Mouse (Mus musculus) liver, embryonic 13.5 days (tissue): ENCODE results near the gene Smarca4. TPM values are rescaled to one million over a fixed set of nuclear protein-coding genes. Genes with fewer than 3 reads are reported as not detected.

Experiments
- ATAC-seq: fragments of 200-750 bp; cut with Nextera tagmentation; 2 replicates; pipeline ENCODE4 v1.8.0; 2017; ENCODE audit warnings: low read depth, mild to moderate bottlenecking, moderate number of reproducible peaks, moderate library complexity
- DNase-seq: peaks from one replicate; pipeline ENCODE4 v3.0.0; 2022
- H3K27ac ChIP-seq: fragments of 300-500 bp; sonication (generic); 2 replicates; pipeline ENCODE4 v1.5.1; 2015; ENCODE audit warnings: moderate library complexity, mild to moderate bottlenecking, inconsistent platforms
- H3K27me3 ChIP-seq: fragments of 300-500 bp; sonication (generic); 2 replicates; pipeline ENCODE4 v1.6.1; 2015; ENCODE audit warnings: mild to moderate bottlenecking, inconsistent platforms
- H3K36me3 ChIP-seq: fragments of 300-500 bp; sonication (generic); 2 replicates; pipeline ENCODE4 v1.6.1; 2015; ENCODE audit warnings: mild to moderate bottlenecking, inconsistent platforms
- H3K4me1 ChIP-seq: fragments of 300-500 bp; sonication (generic); replicated peaks from 2 replicates; pipeline ENCODE4 v1.6.1; 2015; ENCODE audit warnings: inconsistent platforms
- H3K4me2 ChIP-seq: fragments of 300-500 bp; sonication (generic); 2 replicates; pipeline ENCODE4 v1.6.1; 2015; ENCODE audit warnings: inconsistent platforms, mild to moderate bottlenecking, moderate library complexity
- H3K4me3 ChIP-seq: fragments of 300-500 bp; sonication (generic); replicated peaks from 2 replicates; pipeline ENCODE4 v1.5.1; 2015; ENCODE audit warnings: mild to moderate bottlenecking, inconsistent platforms
- H3K9ac ChIP-seq: fragments of 300-500 bp; sonication (generic); 2 replicates; pipeline ENCODE4 v1.6.1; 2015; ENCODE audit warnings: mild to moderate bottlenecking, inconsistent platforms
- H3K9me3 ChIP-seq: fragments of 300-500 bp; sonication (generic); replicated peaks from 2 replicates; pipeline ENCODE4 v1.6.1; 2016; ENCODE audit warnings: inconsistent platforms
- WGBS: fragments of 180-500 bp; shearing (Covaris S2); methylation state at CpG from one replicate; pipeline ENCODE4 v1.1.7; 2015; ENCODE audit not compliant: insufficient replicate concordance; 5-methylcytosine and 5-hydroxymethylcytosine counted together
- polyA plus RNA-seq: library from polyadenylated mRNA; unstranded; fragments of >200 nt; fragmentation: Nextera tagmentation; extraction: Ambion mirVana; gene quantifications from 2 replicates; pipeline ENCODE4 v1.2.1, GENCODE M21; 2015

Smarca4 gene
- polyA plus RNA-seq, 1 experiment from 2014 or later = 26.5 TPM

GRCm38 (mm10) chr9:21723377-21724146 is 107.6 kb downstream of the Smarca4 start, which contains the start of gene Ldlr:
TSS of gene Ldlr (plus strand) at chr9:21723483.
- H3K4me1 ChIP-seq = peaks cover 68% of the 10 kb centered on the region
- H3K9me3 ChIP-seq = no peaks in the 10 kb centered on the region
- peaks cover 19% of the 10 kb centered on the region for H3K36me3 ChIP-seq
- peak within 1 kb of the TSS; percentile 95 for H3K27ac ChIP-seq
- peak; percentile 81 for ATAC-seq
- peak within 1 kb of the TSS; percentile 79 for H3K4me3 ChIP-seq
- H3K4me2 ChIP-seq = peak within 1 kb of the TSS; percentile 96
- DNase-seq = peak; percentile 88
- H3K9ac ChIP-seq = peak within 1 kb of the TSS; percentile 86
- WGBS = under 1% methylated on average over 47 of the region's 47 CpGs
- H3K27me3 ChIP-seq = no peaks in the 10 kb centered on the region

GRCm38 (mm10) chr9:21724147-21724536 is 108.2 kb downstream of the Smarca4 start:
- H3K4me1 ChIP-seq = peaks cover 69% of the 10 kb centered on the region

GRCm38 (mm10) chr9:21725224-21726121 is 109.5 kb downstream of the Smarca4 start:
- Histone ChIP-seq H3K4me2 (peak overlapping the region; percentile 96), H3K4me3 (peak overlapping the region; percentile 79), H3K36me3 (peaks cover 36% of the 10 kb centered on the region), H3K4me1 (peaks cover 73% of the 10 kb centered on the region), H3K9me3 (no peaks in the 10 kb centered on the region), H3K9ac (peak overlapping the region; percentile 69), H3K27me3 (no peaks in the 10 kb centered on the region), H3K27ac (peak overlapping the region; percentile 95)
- ATAC-seq (no peak), DNase-seq (peak; percentile 28)
- WGBS = 26% methylated on average over 23 of the region's 23 CpGs

More at GRCm38 (mm10) chr9:21724147-21724536, 108.2 kb downstream of the Smarca4 start:
- peak overlapping the region; percentile 96 for H3K4me2 ChIP-seq
- peaks cover 23% of the 10 kb centered on the region for H3K36me3 ChIP-seq
- peak; percentile 92 for DNase-seq
- peak overlapping the region; percentile 79 for H3K4me3 ChIP-seq
- under 1% methylated on average over 18 of the region's 18 CpGs for WGBS
- H3K27me3 ChIP-seq = no peaks in the 10 kb centered on the region
- H3K9ac ChIP-seq = peak overlapping the region; percentile 86
- no peaks in the 10 kb centered on the region for H3K9me3 ChIP-seq
- peak overlapping the region; percentile 95 for H3K27ac ChIP-seq
- ATAC-seq = peak; percentile 90

GRCm38 (mm10) chr9:21726218-21726975 is 110.4 kb downstream of the Smarca4 start:
- H3K9ac ChIP-seq = peak overlapping the region; percentile 69
- peaks cover 71% of the 10 kb centered on the region for H3K4me1 ChIP-seq
- WGBS = 55% methylated on average over 14 of the region's 14 CpGs
- DNase-seq (no peak), ATAC-seq (no peak)
- H3K9me3 ChIP-seq = no peaks in the 10 kb centered on the region
- peak overlapping the region; percentile 96 for H3K4me2 ChIP-seq
- peak overlapping the region; percentile 95 for H3K27ac ChIP-seq
- peak overlapping the region; percentile 79 for H3K4me3 ChIP-seq
- no peaks in the 10 kb centered on the region for H3K27me3 ChIP-seq
- peaks cover 45% of the 10 kb centered on the region for H3K36me3 ChIP-seq

GRCm38 (mm10) chr9:21728261-21728832 is 112.4 kb downstream of the Smarca4 start:
- H3K36me3 ChIP-seq = peaks cover 64% of the 10 kb centered on the region
- no peak overlapping the region for H3K9ac ChIP-seq
- no peaks in the 10 kb centered on the region for H3K27me3 ChIP-seq
- H3K27ac ChIP-seq = peak overlapping the region; percentile 16; the same call in 1 of the 2 replicates
- H3K4me2 ChIP-seq = no peak overlapping the region
- no peak overlapping the region for H3K4me3 ChIP-seq
- 75% methylated on average over 10 of the region's 10 CpGs for WGBS
- no peak for DNase-seq
- ATAC-seq = no peak
- peaks cover 59% of the 10 kb centered on the region for H3K4me1 ChIP-seq
- H3K9me3 ChIP-seq = no peaks in the 10 kb centered on the region

- no peak for ATAC-seq
- Histone ChIP-seq H3K4me3 (no peak overlapping the region), H3K4me1 (peaks cover 54% of the 10 kb centered on the region), H3K36me3 (peaks cover 74% of the 10 kb centered on the region), H3K9ac (peak overlapping the region; percentile 27; the same call in 1 of the 2 replicates), H3K27ac (no peak overlapping the region; the same call in 1 of the 2 replicates), H3K27me3 (no peaks in the 10 kb centered on the region), H3K4me2 (no peak overlapping the region), H3K9me3 (no peaks in the 10 kb centered on the region)
- 70% methylated on average over 7 of the region's 7 CpGs for WGBS
- DNase-seq = no peak
Measured at GRCm38 (mm10) chr9:21729264-21729663, 113.3 kb downstream of the Smarca4 start.

- no peaks in the 10 kb centered on the region for H3K27me3 ChIP-seq
- WGBS = 88% methylated on average over 9 of the region's 9 CpGs
- no peaks in the 10 kb centered on the region for H3K9me3 ChIP-seq
- no peak overlapping the region for H3K4me2 ChIP-seq
- no peak for ATAC-seq
- H3K4me3 ChIP-seq = no peak overlapping the region
- H3K36me3 ChIP-seq = peaks cover 95% of the 10 kb centered on the region
- peaks cover 32% of the 10 kb centered on the region for H3K4me1 ChIP-seq
- no peak overlapping the region for H3K9ac ChIP-seq
- DNase-seq = no peak
- H3K27ac ChIP-seq = no peak overlapping the region
Measured at GRCm38 (mm10) chr9:21732288-21732687, 116.3 kb downstream of the Smarca4 start.

- 90% methylated on average over 17 of the region's 17 CpGs for WGBS
- Histone ChIP-seq H3K36me3 (peaks cover 96% of the 10 kb centered on the region), H3K4me2 (no peak overlapping the region), H3K27ac (no peak overlapping the region), H3K4me1 (peaks cover 21% of the 10 kb centered on the region), H3K27me3 (no peaks in the 10 kb centered on the region), H3K4me3 (no peak overlapping the region), H3K9ac (no peak overlapping the region), H3K9me3 (no peaks in the 10 kb centered on the region)
- no peak for ATAC-seq
- DNase-seq = no peak
Measured at GRCm38 (mm10) chr9:21733446-21733845, 117.5 kb downstream of the Smarca4 start.

GRCm38 (mm10) chr9:21733989-21734388 is 118.0 kb downstream of the Smarca4 start:
- no peaks in the 10 kb centered on the region for H3K27me3 ChIP-seq
- ATAC-seq = no peak
- 90% methylated on average over 7 of the region's 7 CpGs for WGBS
- H3K27ac ChIP-seq = no peak overlapping the region
- no peak overlapping the region for H3K4me2 ChIP-seq
- H3K36me3 ChIP-seq = peaks cover 99% of the 10 kb centered on the region
- DNase-seq = no peak
- H3K9me3 ChIP-seq = no peaks in the 10 kb centered on the region
- H3K9ac ChIP-seq = no peak overlapping the region
- H3K4me3 ChIP-seq = no peak overlapping the region
- peaks cover 15% of the 10 kb centered on the region for H3K4me1 ChIP-seq

- Histone ChIP-seq H3K9ac (no peak overlapping the region), H3K9me3 (no peaks in the 10 kb centered on the region), H3K27ac (no peak overlapping the region), H3K36me3 (peaks cover 100% of the 10 kb centered on the region), H3K27me3 (no peaks in the 10 kb centered on the region), H3K4me2 (no peak overlapping the region), H3K4me3 (no peak overlapping the region), H3K4me1 (peaks cover 6% of the 10 kb centered on the region; the same call in 1 of the 2 replicates)
- ATAC-seq (no peak), DNase-seq (no peak)
- WGBS = 85% methylated on average over 14 of the region's 14 CpGs
Measured at GRCm38 (mm10) chr9:21735126-21735525, 119.2 kb downstream of the Smarca4 start.
